Mouse (Mus musculus) midbrain, embryonic 12.5 days (tissue): ENCODE data around the gene Csf1. TPM values are rescaled to one million over a fixed set of nuclear protein-coding genes. Genes with fewer than 3 reads are reported as not detected.

Source experiments
- ATAC-seq: fragments of 200-750 bp; cut with Nextera tagmentation; 2 replicates; pipeline ENCODE4 v1.8.0; 2017; ENCODE audit warnings: low read depth, moderate TSS enrichment, moderate library complexity; ENCODE audit not compliant: low FRiP score
- H3K27ac ChIP-seq: fragments of 300-500 bp; sonication (generic); replicated peaks from 2 replicates; pipeline ENCODE4 v1.5.1; 2016; ENCODE audit warnings: mild to moderate bottlenecking
- H3K27me3 ChIP-seq: fragments of 300-500 bp; sonication (generic); 2 replicates; pipeline ENCODE4 v1.6.1; 2016; ENCODE audit warnings: mild to moderate bottlenecking
- H3K36me3 ChIP-seq: fragments of 300-500 bp; sonication (generic); 2 replicates; pipeline ENCODE4 v1.6.1; 2016
- H3K4me1 ChIP-seq: fragments of 300-500 bp; sonication (generic); 2 replicates; pipeline ENCODE4 v1.6.1; 2016
- H3K4me2 ChIP-seq: fragments of 300-500 bp; sonication (generic); replicated peaks from 2 replicates; pipeline ENCODE4 v1.6.1; 2016; ENCODE audit warnings: mild to moderate bottlenecking, moderate library complexity
- H3K4me3 ChIP-seq: fragments of 300-500 bp; sonication (generic); 2 replicates; pipeline ENCODE4 v1.5.1; 2016; ENCODE audit warnings: mild to moderate bottlenecking
- H3K9ac ChIP-seq: fragments of 300-500 bp; sonication (generic); replicated peaks from 2 replicates; pipeline ENCODE4 v1.6.1; 2016; ENCODE audit warnings: mild to moderate bottlenecking, moderate library complexity
- H3K9me3 ChIP-seq: fragments of 300-500 bp; sonication (generic); 2 replicates; pipeline ENCODE4 v1.6.1; 2016; ENCODE audit warnings: mild to moderate bottlenecking
- WGBS: fragments of 180-500 bp; shearing (Covaris S2); methylation state at CpG from one replicate; pipeline ENCODE4 v1.1.7; 2016; 5-methylcytosine and 5-hydroxymethylcytosine counted together
- polyA plus RNA-seq: library from polyadenylated mRNA; unstranded; fragments of >200 nt; fragmentation: Nextera tagmentation; extraction: Ambion mirVana; gene quantifications from 2 replicates; pipeline ENCODE4 v1.2.1, GENCODE M21; 2016

Csf1 gene
- polyA plus RNA-seq, 1 experiment from 2014 or later = 8.5 TPM

DNA sequence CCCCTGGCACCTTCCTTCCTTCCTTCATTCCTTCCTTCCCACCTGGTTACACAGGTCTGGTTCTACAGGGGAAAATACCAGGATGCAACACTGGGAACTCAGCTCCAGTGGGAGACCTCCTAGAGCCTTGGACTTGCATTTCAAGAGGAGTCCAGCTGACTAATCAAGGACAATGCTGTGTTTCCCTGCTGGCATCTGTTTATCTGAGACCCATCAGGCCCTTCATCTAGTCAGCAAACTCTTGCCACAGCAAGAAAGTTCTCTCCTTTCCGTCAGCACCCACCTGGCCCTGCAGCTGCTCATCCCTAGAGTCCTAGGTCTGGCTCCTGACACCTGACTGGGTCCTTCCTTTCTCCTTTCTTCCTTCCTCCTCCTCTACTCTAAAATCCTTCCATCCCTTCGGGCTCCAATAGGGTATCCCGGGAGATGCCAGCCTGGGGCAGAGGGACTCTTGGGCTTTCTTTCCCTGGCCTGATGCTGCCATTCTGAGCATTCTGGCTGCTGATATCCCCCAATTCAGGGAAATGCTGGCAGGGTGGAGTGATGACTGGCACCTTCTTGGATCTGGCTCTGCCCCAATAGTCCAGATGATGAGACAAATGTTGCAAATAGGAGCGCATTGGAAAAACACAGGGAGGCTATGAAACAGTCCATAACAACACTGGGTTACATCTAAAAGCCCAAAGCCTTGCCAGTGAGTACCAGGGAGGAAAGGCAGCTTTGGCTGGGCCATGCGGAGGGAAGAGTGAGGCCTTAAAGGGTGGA lies 2.7 kb downstream of the Csf1 start:
- ATAC-seq = no peak
- H3K9ac ChIP-seq = no peak overlapping the region
- H3K9me3 ChIP-seq = no peaks in the 10 kb centered on the region
- H3K36me3 ChIP-seq = no peaks in the 10 kb centered on the region
- no peak overlapping the region for H3K27ac ChIP-seq
- peaks cover 32% of the 10 kb centered on the region for H3K4me1 ChIP-seq
- H3K27me3 ChIP-seq = 0 out of 2 replicates have a peak, but pooled peaks cover 4% of the 10 kb centered on the region
- 88% methylated on average over 5 of the region's 5 CpGs for WGBS
- H3K4me3 ChIP-seq = no peak overlapping the region
- no peak overlapping the region for H3K4me2 ChIP-seq

DNA sequence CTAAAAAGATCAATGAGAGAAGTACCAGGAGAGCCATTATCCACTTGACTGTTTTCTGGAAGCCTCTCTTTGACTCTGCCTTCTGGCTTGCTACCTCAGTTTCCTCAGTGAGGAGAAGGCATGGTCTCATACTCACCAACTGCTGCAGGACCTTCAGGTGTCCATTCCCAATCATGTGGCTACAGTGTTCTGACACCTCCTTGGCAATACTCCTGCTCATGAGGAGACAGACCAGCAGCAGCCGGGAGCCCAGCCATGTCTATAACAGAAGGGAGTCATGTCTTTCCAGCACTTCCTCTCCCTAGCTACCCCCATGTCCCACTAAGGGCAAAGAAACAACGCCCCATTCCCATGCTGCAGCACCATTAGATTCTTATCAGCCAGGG lies 3.8 kb downstream of the Csf1 start:
- no peak overlapping the region for H3K27ac ChIP-seq
- 75% methylated on average over 2 of the region's 2 CpGs for WGBS
- peaks cover 32% of the 10 kb centered on the region for H3K4me1 ChIP-seq
- H3K36me3 ChIP-seq = 0 out of 2 replicates have a peak, but pooled peaks cover 7% of the 10 kb centered on the region
- ATAC-seq = no peak
- 0 out of 2 replicates have a peak, but pooled peaks cover 4% of the 10 kb centered on the region for H3K27me3 ChIP-seq
- H3K9ac ChIP-seq = no peak overlapping the region
- no peak overlapping the region for H3K4me2 ChIP-seq
- H3K4me3 ChIP-seq = no peak overlapping the region
- no peaks in the 10 kb centered on the region for H3K9me3 ChIP-seq

DNA sequence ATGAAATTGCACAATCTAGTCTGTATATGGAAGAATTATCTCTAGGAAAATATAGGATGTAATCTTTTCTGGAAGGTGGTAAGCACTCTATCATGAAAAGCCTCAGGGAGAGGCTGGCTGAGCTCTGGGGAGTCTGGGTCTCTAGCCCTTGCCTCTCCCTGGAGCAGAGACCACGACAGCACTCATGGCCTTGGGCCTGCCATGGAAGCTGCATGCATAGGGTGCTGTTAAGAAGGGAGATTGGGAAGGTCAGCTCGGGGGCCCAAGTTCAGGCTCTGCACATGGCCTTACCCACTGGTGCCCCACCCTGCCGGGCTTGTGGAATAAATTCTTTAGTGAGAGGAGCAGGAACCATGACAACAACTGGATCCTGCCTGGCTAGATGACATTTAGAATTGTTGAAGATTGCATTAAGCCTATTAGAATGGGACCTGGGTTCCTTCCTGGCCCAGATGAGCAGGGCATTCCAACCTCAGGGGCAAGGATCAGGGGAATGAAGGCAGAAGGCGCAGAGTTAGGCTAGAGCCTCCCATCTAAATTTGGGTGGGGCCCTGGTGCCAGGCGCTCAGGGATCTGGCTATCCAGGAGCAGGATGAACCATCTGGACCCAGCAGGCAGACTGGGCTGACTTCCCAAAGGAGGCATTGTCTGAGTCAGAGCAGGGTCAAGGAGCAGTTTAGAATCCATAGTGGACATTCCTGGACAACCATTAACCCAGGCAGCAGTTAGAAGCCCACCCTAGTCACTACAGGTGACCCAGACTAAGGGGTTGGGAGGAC lies 4.4 kb downstream of the Csf1 start:
- H3K4me2 ChIP-seq = no peak overlapping the region
- H3K27me3 ChIP-seq = 0 out of 2 replicates have a peak, but pooled peaks cover 4% of the 10 kb centered on the region
- no peak overlapping the region for H3K27ac ChIP-seq
- ATAC-seq = no peak
- H3K4me1 ChIP-seq = peaks cover 32% of the 10 kb centered on the region
- 63% methylated on average over 5 of the region's 5 CpGs for WGBS
- H3K4me3 ChIP-seq = no peak overlapping the region
- no peaks in the 10 kb centered on the region for H3K9me3 ChIP-seq
- H3K9ac ChIP-seq = no peak overlapping the region
- 0 out of 2 replicates have a peak, but pooled peaks cover 7% of the 10 kb centered on the region for H3K36me3 ChIP-seq

DNA sequence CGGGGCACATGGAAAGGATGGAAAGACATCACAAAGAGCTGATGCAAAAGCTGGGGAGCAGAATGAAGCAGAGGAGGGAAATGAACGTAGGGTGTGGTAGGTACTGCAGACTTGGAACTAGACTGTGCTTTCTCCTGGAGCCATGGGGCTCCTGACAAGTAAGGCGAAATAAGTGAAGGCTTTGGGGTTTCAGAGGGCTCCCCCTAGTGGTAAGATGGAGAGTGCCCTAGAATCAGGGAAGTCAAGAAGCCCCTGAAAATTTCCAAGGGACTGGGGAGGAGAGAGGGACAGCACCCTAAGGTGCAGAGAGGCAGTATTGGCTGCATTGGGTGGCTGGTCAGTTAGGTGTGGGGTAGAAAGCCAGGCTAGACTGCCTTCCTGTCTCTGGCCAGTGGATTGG lies 5.6 kb downstream of the Csf1 start:
- H3K4me2 ChIP-seq = no peak overlapping the region
- WGBS = 38% methylated on average over 3 of the region's 3 CpGs
- ATAC-seq = 0 out of 2 replicates have a peak, but pooled peaks have one; percentile 10
- H3K36me3 ChIP-seq = peaks cover 16% of the 10 kb centered on the region; the same call in 1 of the 2 replicates
- H3K27me3 ChIP-seq = 0 out of 2 replicates have a peak, but pooled peaks cover 4% of the 10 kb centered on the region
- no peaks in the 10 kb centered on the region for H3K9me3 ChIP-seq
- no peak overlapping the region for H3K9ac ChIP-seq
- H3K4me3 ChIP-seq = no peak overlapping the region
- H3K4me1 ChIP-seq = peaks cover 26% of the 10 kb centered on the region
- no peak overlapping the region for H3K27ac ChIP-seq

DNA sequence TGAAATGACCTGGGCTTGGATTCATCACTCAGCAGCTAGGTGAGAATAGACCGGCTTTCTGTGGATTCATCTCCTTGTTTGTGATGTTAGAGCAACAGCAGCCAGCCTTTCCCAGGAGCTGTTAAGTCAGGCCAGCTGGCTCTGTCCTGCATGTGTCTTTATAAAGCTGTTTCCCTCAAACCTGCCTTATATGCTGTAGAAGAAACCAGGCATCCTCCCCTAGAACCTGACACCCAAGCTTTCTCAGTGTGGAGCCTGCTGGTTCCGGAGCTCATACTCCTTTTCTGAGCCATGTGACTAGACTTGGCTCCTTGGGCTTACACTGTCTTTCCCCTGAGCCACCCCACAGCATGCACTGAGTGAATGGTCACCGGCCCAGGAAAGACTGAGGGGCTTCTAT lies 8.7 kb downstream of the Csf1 start:
- no peak overlapping the region for H3K4me3 ChIP-seq
- no peak overlapping the region for H3K9ac ChIP-seq
- H3K27ac ChIP-seq = no peak overlapping the region
- H3K9me3 ChIP-seq = no peaks in the 10 kb centered on the region
- 79% methylated on average over 3 of the region's 3 CpGs for WGBS
- H3K27me3 ChIP-seq = no peaks in the 10 kb centered on the region
- peaks cover 16% of the 10 kb centered on the region; the same call in 1 of the 2 replicates for H3K36me3 ChIP-seq
- ATAC-seq = no peak
- H3K4me2 ChIP-seq = no peak overlapping the region
- H3K4me1 ChIP-seq = peaks cover 6% of the 10 kb centered on the region; the same call in 1 of the 2 replicates

DNA sequence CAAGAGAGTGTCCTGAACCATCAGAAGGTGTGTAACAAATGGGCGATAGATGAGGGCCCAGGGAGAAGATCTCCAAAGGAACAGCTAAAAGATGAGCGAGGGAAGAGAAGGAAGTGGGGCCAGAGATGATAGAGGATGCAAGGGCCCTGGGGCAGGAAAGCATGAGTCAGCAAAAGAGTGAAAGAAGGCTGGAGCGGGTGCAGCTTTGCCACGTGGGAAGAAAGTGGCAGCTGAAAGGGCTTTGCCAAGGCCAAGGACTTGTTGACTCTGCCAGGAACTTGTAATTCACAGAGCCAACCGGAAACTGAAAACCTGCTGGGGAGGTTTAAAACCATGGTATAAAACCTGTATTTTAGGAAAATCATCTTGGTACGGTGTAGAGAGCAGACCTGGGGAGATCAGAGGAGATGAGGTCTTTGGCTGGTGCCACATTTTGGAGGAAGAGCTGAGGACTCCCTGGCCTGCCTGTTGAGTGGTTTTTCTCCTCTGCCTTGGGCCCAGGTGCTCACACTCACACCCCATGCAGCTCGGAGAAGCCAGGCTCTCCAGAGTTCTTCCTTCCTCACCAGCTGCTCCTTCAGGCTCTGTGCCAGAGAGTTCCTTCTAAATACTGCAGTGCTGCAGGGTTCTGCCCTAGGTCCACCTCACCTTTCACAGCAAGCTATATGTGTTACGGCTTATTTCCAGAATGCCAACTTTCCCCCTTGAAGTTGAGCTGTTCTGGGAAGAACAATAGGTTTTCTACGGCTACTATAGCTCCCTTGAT lies 9.3 kb downstream of the Csf1 start:
- 83% methylated on average over 9 of the region's 9 CpGs for WGBS
- ATAC-seq = no peak
- H3K27ac ChIP-seq = no peak overlapping the region
- H3K27me3 ChIP-seq = no peaks in the 10 kb centered on the region
- H3K4me3 ChIP-seq = no peak overlapping the region
- no peak overlapping the region for H3K9ac ChIP-seq
- peaks cover 4% of the 10 kb centered on the region; the same call in 1 of the 2 replicates for H3K4me1 ChIP-seq
- no peak overlapping the region for H3K4me2 ChIP-seq
- no peaks in the 10 kb centered on the region for H3K9me3 ChIP-seq
- H3K36me3 ChIP-seq = peaks cover 21% of the 10 kb centered on the region; the same call in 1 of the 2 replicates

DNA sequence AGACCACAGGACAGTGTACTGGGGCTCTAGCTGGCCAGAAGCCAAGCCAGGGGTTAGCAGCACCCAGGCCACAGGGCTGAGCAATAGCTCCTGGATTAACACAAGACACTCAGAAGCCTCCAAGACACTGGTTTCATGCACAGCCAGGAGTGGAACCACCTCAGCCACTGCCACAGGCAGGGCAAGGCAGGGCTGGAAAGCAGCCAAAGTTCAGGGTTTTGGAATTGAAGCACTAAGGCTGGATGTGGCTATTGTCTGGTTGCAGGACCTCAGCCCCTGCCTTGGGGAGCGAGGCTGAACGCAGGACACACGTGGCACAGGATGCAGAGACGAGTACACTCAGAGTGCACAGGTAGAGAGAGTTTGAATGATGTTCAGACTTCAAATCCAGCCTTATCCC lies 10.8 kb downstream of the Csf1 start:
- Histone ChIP-seq H3K4me2 (no peak overlapping the region), H3K4me3 (no peak overlapping the region), H3K36me3 (peaks cover 23% of the 10 kb centered on the region; the same call in 1 of the 2 replicates), H3K4me1 (no peaks in the 10 kb centered on the region), H3K9me3 (no peaks in the 10 kb centered on the region), H3K27me3 (no peaks in the 10 kb centered on the region), H3K9ac (no peak overlapping the region), H3K27ac (no peak overlapping the region)
- 89% methylated on average over 4 of the region's 4 CpGs for WGBS
- no peak for ATAC-seq

DNA sequence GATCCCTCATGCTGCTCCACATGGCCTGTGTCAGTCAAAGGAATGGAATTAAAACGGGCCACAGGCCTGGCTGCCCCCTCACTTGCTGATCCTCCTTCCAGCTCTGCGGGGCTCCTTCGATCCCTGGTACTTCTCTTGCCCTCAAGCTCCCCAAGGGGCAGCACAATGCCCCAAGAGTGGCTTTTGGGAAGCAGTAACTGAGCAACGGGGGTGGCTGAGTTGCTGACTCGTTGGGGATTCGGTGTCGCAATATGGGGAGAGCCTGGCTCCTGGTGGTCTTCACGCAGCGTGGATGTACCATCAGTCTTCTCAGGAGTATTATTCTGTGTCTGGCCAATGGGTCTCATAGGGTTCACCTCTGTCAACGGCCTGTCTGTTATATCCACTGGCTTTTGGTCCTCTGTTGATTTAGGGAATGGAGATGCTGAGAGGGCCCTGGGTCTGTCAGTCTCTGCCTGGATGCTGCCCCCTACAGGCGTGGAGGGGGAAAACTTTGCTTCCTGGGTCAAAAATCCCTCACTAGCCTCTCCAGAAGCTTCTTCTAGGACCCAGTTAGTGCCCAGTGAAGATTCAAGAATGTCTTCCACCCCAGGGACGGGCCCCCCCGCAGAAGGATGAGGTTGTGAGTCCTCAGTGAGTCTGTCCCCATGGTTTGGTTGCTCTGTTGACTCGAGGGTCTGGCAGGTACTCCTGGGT lies 11.9 kb downstream of the Csf1 start:
- Histone ChIP-seq H3K4me3 (no peak overlapping the region), H3K27ac (no peak overlapping the region), H3K4me1 (no peaks in the 10 kb centered on the region), H3K9me3 (no peaks in the 10 kb centered on the region), H3K4me2 (no peak overlapping the region), H3K36me3 (peaks cover 23% of the 10 kb centered on the region; the same call in 1 of the 2 replicates), H3K27me3 (no peaks in the 10 kb centered on the region), H3K9ac (no peak overlapping the region)
- no peak for ATAC-seq
- WGBS = 81% methylated on average over 14 of the region's 14 CpGs

DNA sequence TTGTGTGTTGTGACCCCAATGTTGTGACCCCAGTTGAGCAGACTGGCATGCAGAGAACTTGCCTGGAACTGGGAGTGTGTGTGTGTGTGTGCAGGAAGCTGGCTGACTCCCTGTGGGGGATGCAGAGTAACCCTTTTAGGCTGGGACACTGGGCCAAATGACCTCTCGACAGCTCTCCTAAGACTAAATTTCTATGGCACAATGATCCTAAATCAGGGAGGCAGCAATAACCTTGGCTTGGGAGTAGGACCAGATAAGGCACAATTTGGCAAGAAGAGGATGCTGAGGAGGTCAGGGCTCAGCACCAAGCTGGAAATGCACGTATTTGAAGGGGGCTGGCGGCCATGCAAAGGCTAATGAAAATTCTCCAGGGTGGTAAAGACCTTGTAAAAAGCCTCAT lies 14.2 kb downstream of the Csf1 start:
- H3K4me3 ChIP-seq = no peak overlapping the region
- H3K4me1 ChIP-seq = peaks cover 11% of the 10 kb centered on the region
- no peak overlapping the region for H3K4me2 ChIP-seq
- no peak for ATAC-seq
- no peak overlapping the region for H3K9ac ChIP-seq
- WGBS = 89% methylated on average over 3 of the region's 3 CpGs
- H3K36me3 ChIP-seq = peaks cover 21% of the 10 kb centered on the region; the same call in 1 of the 2 replicates
- H3K27me3 ChIP-seq = no peaks in the 10 kb centered on the region
- no peak overlapping the region for H3K27ac ChIP-seq
- no peaks in the 10 kb centered on the region for H3K9me3 ChIP-seq

DNA sequence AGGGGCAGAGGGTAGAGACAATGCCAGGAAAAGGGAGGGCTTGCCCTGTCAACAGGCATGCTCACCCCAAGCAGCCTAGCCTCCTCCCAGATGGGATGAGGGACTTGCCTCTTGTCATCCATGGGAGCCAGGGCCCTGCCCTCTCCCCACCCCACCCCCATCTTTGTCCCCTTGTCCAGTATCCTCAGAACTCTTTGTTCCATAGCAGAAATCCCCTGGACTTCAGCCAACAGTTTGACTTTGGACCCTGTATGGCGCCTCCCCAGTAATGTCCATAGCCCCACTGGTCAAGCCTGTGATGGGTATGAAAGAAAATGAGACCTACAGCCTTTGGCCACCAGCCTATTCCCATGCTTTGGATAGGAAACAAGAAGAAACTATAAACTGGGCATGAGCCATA lies 16.6 kb downstream of the Csf1 start:
- Histone ChIP-seq H3K9me3 (no peaks in the 10 kb centered on the region), H3K36me3 (0 out of 2 replicates have a peak, but pooled peaks cover 12% of the 10 kb centered on the region), H3K27ac (no peak overlapping the region), H3K27me3 (no peaks in the 10 kb centered on the region), H3K9ac (no peak overlapping the region), H3K4me3 (no peak overlapping the region), H3K4me2 (no peak overlapping the region), H3K4me1 (peaks cover 29% of the 10 kb centered on the region)
- WGBS = 96% methylated on average over 1 of the region's 1 CpGs
- no peak for ATAC-seq

DNA sequence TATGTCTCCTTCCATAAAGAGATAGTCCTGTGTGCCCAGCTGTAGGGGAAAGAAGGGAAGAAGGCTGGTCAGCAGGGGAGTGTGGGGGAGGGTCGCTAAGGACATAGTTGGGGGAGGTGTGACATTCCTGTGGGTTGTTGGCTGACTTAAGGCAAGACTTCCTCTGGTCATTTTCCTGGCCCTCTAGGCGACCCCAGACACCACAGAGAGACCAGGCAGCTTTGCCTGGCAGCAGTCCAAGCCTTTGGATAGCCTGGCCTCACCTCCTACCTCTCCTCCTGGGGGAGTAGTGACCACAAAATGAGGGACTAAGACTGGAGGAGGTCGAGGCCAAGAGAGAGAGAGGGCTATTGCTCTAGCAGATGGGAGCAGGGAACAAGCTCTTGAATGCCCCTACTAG lies 17.2 kb downstream of the Csf1 start:
- no peak overlapping the region for H3K27ac ChIP-seq
- ATAC-seq = no peak
- H3K27me3 ChIP-seq = no peaks in the 10 kb centered on the region
- H3K4me1 ChIP-seq = peaks cover 29% of the 10 kb centered on the region
- no peak overlapping the region for H3K4me2 ChIP-seq
- H3K36me3 ChIP-seq = 0 out of 2 replicates have a peak, but pooled peaks cover 12% of the 10 kb centered on the region
- no peak overlapping the region for H3K9ac ChIP-seq
- H3K9me3 ChIP-seq = no peaks in the 10 kb centered on the region
- WGBS = 39% methylated on average over 3 of the region's 3 CpGs
- no peak overlapping the region for H3K4me3 ChIP-seq
